ENCODE assay signal across 8 mouse cellular contexts in genomic region chr13:41000140-41000925, GRCm38 (mm10). TPM values are rescaled to one million over a fixed set of nuclear protein-coding genes. Genes with fewer than 3 reads are reported as not detected.
A peak's percentile ranks its signal among the peaks of the same experiment; 100 is the strongest.
DNase-seq lines count a peak whose midpoint lies in the region; ATAC-seq lines count a peak whose summit lies in the region.

No protein-coding gene starts in this region.

- H3K36me3 ChIP-seq in forebrain, embryonic 13.5 days (ENCODE audit: poor library complexity, severe bottlenecking): peaks cover 3% of the 10 kb centered on the region
- peaks cover 19% of the 10 kb centered on the region for H3K36me3 ChIP-seq in hindbrain, embryonic 10.5 days
- H3K36me3 ChIP-seq in limb, embryonic 10.5 days: peaks cover 18% of the 10 kb centered on the region
- H3K36me3 ChIP-seq in stomach, embryonic 14.5 days (ENCODE audit: control insufficient read depth, insufficient read depth, low read length): peaks cover 10% of the 10 kb centered on the region

- ATAC-seq in CD4-positive, CD25-positive, alpha-beta regulatory T cell, adult 4 months: no peak
- ATAC-seq in forebrain, embryonic 13.5 days: peak; percentile 50
- ATAC-seq in megakaryocyte-erythroid progenitor cell, adult 5-6 weeks (replicated peaks; ENCODE audit: low FRiP score, low TSS enrichment, poor library complexity, severe bottlenecking): peak; percentile 43
- ATAC-seq in stomach, embryonic 14.5 days (ENCODE audit: insufficient number of reproducible peaks, insufficient read depth, low FRiP score, low read depth): peak; percentile 40; the same call in 1 of the 2 replicates

- DNase-seq in CD4-positive, CD25-positive, alpha-beta regulatory T cell, adult 2 months (ENCODE audit: low read depth, low spot score): peak; percentile 26
- DNase-seq in brain, adult 2 months (ENCODE audit: low read depth, low spot score): peak; percentile 52
- peak; percentile 46 for DNase-seq in hindbrain, embryonic 10.5 days (ENCODE audit: low spot score)
- DNase-seq in limb, embryonic 10.5 days (ENCODE audit: low spot score): peak; percentile 43

- peak overlapping the region; percentile 87 for H3K9ac ChIP-seq in forebrain, embryonic 13.5 days
- H3K9ac ChIP-seq in stomach, embryonic 14.5 days (replicated peaks; ENCODE audit: low read depth, low read length): peak overlapping the region; percentile 29

- H3K4me1 ChIP-seq in forebrain, embryonic 13.5 days: peaks cover 21% of the 10 kb centered on the region
- peaks cover 18% of the 10 kb centered on the region for H3K4me1 ChIP-seq in hindbrain, embryonic 10.5 days (replicated peaks)
- H3K4me1 ChIP-seq in limb, embryonic 10.5 days: peaks cover 16% of the 10 kb centered on the region
- H3K4me1 ChIP-seq in stomach, embryonic 14.5 days (ENCODE audit: control insufficient read depth, insufficient read depth, low read length): peaks cover 7% of the 10 kb centered on the region; the same call in 1 of the 2 replicates

- H3K27me3 ChIP-seq in forebrain, embryonic 13.5 days: no peaks in the 10 kb centered on the region
- no peaks in the 10 kb centered on the region for H3K27me3 ChIP-seq in hindbrain, embryonic 10.5 days (ENCODE audit: insufficient read depth, poor library complexity, severe bottlenecking)
- no peaks in the 10 kb centered on the region for H3K27me3 ChIP-seq in limb, embryonic 10.5 days (ENCODE audit: low read depth, poor library complexity, severe bottlenecking)
- no peaks in the 10 kb centered on the region for H3K27me3 ChIP-seq in stomach, embryonic 14.5 days (ENCODE audit: control insufficient read depth, insufficient read depth, low read length)

- H3K4me3 ChIP-seq in forebrain, embryonic 13.5 days: peak overlapping the region; percentile 94
- peak overlapping the region; percentile 76 for H3K4me3 ChIP-seq in hindbrain, embryonic 10.5 days
- H3K4me3 ChIP-seq in limb, embryonic 10.5 days: peak overlapping the region; percentile 97
- peak overlapping the region; percentile 93 for H3K4me3 ChIP-seq in stomach, embryonic 14.5 days (ENCODE audit: low read depth, low read length)

- WGBS in forebrain, embryonic 13.5 days: 1% methylated on average over 25 of the region's 25 CpGs
- 2% methylated on average over 25 of the region's 25 CpGs for WGBS in hindbrain, embryonic 10.5 days
- under 1% methylated on average over 25 of the region's 25 CpGs for WGBS in limb, embryonic 10.5 days
- 1% methylated on average over 25 of the region's 25 CpGs for WGBS in stomach, embryonic 14.5 days

- peak overlapping the region; percentile 96 for H3K27ac ChIP-seq in forebrain, embryonic 13.5 days
- H3K27ac ChIP-seq in hindbrain, embryonic 10.5 days: peak overlapping the region; percentile 94
- peak overlapping the region; percentile 95 for H3K27ac ChIP-seq in limb, embryonic 10.5 days
- H3K27ac ChIP-seq in stomach, embryonic 14.5 days (ENCODE audit: low read length): peak overlapping the region; percentile 93

- peak overlapping the region; percentile 89 for H3K4me2 ChIP-seq in forebrain, embryonic 13.5 days
- peak overlapping the region; percentile 86 for H3K4me2 ChIP-seq in stomach, embryonic 14.5 days (replicated peaks; ENCODE audit: low read depth, low read length)

- no peaks in the 10 kb centered on the region for H3K9me3 ChIP-seq in forebrain, embryonic 13.5 days (replicated peaks)
- no peaks in the 10 kb centered on the region for H3K9me3 ChIP-seq in hindbrain, embryonic 10.5 days
- no peaks in the 10 kb centered on the region for H3K9me3 ChIP-seq in limb, embryonic 10.5 days (replicated peaks)
- no peaks in the 10 kb centered on the region for H3K9me3 ChIP-seq in stomach, embryonic 14.5 days (ENCODE audit: control insufficient read depth, low read depth, low read length)

RNA-seq across cellular contexts. Expression of gene Pak1ip1, which starts 0.5 kb away (rescaled TPM):
- polyA plus RNA-seq in CD4-positive, CD25-positive, alpha-beta regulatory T cell, adult 4 months (2017; shearing (Covaris generic)): 100 to 1,000 TPM in 1 of 2 experiments, 10 to 100 TPM in 1; 87.1 to 102 TPM
- polyA plus RNA-seq in forebrain, embryonic 13.5 days (2015; fragmentation: Nextera tagmentation; extraction: Ambion mirVana): 86.3 and 87.4 TPM in 2 replicates
- polyA plus RNA-seq in hindbrain, embryonic 10.5 days (2016; fragmentation: Nextera tagmentation; extraction: Ambion mirVana): 75.8 and 80.5 TPM in 2 replicates
- polyA plus RNA-seq in limb, embryonic 10.5 days (2016; fragmentation: Nextera tagmentation; extraction: Ambion mirVana): 62.0 and 74.1 TPM in 2 replicates
- 71.9 and 77.4 TPM in 2 replicates for total RNA-seq in megakaryocyte-erythroid progenitor cell, adult 5-6 weeks (2014; fragmentation: Nextera tagmentation)
- total RNA-seq in megakaryocyte-erythroid progenitor cell, adult 5-6 weeks (2017): 139 and 140 TPM in 2 replicates
- polyA plus RNA-seq in stomach, embryonic 14.5 days (2014; fragmentation: Nextera tagmentation; extraction: Ambion mirVana): 68.3 and 70.8 TPM in 2 replicates

RNA-seq across cellular contexts. Expression of gene Tmem14c, which starts 15.8 kb away (rescaled TPM):
- polyA plus RNA-seq in CD4-positive, CD25-positive, alpha-beta regulatory T cell, adult 4 months (2017; shearing (Covaris generic)): 100 to 1,000 TPM; 129 to 131 TPM
- polyA plus RNA-seq in forebrain, embryonic 13.5 days (2015; fragmentation: Nextera tagmentation; extraction: Ambion mirVana): 132 and 144 TPM in 2 replicates
- 211 and 234 TPM in 2 replicates for polyA plus RNA-seq in hindbrain, embryonic 10.5 days (2016; fragmentation: Nextera tagmentation; extraction: Ambion mirVana)
- polyA plus RNA-seq in limb, embryonic 10.5 days (2016; fragmentation: Nextera tagmentation; extraction: Ambion mirVana): 205 and 216 TPM in 2 replicates
- total RNA-seq in megakaryocyte-erythroid progenitor cell, adult 5-6 weeks (2014; fragmentation: Nextera tagmentation): 458 and 522 TPM in 2 replicates
- 216 and 226 TPM in 2 replicates for total RNA-seq in megakaryocyte-erythroid progenitor cell, adult 5-6 weeks (2017)
- polyA plus RNA-seq in stomach, embryonic 14.5 days (2014; fragmentation: Nextera tagmentation; extraction: Ambion mirVana): 225 and 228 TPM in 2 replicates
